Mouse (Mus musculus): ENCODE data around the gene Tesk2. TPM values are rescaled to one million over a fixed set of nuclear protein-coding genes. Genes with fewer than 3 reads are reported as not detected.

Gene Tesk2
- total RNA-seq, 1 experiment from 2014 or later = 5.9 TPM

DNA sequence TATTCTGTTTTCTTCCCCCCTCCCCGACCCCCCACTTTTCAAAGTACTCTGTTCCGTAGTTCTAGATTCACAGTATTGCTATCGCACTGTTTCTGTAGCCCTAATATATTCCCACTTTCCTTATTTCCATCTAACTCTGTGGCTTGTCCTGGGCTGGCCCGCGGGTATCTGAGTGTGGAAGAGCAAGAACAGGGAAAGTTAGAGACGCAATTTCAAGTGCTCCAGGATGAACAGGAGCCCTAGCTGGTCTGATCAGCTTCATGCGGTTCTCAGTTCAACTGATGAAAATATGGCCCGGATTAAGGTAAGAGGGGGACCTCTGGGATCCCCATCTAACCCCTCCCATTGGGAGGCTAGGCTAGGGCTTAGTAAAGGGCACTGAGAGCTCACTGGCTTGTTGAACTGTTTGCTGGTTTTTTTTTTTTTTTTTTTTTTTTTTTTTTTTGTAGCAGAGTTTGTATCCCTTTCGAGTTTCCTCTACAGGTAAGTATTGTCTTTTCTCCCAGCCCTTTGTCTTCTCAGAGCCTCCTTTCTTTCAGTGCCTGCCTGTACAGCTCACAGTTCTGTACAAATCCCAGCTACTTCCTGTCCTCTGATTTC lies 11.9 kb upstream of the Tesk2 start:
- ATAC-seq (replicated peaks; ENCODE audit: insufficient number of reproducible peaks, low FRiP score, low TSS enrichment, poor library complexity, severe bottlenecking) = no peak

DNA sequence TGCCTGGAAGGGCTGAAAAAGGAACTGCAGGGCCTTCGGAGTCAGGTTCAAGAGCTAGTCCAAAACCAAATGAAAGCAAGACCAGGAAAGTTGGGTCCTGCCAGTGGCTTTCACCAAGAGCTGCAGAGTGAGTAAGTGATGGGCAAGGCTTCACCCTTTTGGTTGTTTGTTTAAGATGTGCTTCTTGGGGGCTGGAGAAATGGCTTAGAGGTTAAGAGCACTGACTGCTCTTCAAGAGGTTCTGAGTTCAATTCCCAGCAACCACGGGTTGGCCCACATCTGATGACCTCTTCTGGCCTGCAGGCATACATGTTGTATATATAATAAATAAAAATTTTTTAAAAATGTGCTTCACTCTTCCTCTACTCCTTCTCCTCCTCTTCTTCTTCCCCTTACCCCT lies 10.6 kb upstream of the Tesk2 start:
- ATAC-seq (replicated peaks; ENCODE audit: insufficient number of reproducible peaks, low FRiP score, low TSS enrichment, poor library complexity, severe bottlenecking) = no peak

DNA sequence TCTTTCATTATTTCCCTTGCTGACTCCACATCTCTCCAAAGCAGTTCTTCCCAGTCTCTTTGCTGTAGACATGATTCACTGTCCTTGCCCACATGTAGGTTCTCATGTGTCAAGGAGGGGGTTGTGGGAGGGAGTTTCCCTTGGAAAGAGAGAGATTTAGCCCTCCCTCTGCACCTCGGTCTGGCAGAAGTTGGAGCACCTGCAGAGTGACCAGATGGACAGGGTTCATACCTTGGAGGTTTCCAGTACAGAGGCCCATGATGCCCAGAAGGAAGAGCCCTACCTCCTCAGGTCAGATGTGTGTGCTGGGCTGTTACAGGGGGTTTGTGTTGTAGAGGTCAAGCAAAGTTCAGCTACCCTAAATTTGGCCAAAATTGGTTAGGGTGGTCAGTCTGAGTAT lies 8.2 kb upstream of the Tesk2 start:
- ATAC-seq (replicated peaks; ENCODE audit: insufficient number of reproducible peaks, low FRiP score, low TSS enrichment, poor library complexity, severe bottlenecking) = no peak

DNA sequence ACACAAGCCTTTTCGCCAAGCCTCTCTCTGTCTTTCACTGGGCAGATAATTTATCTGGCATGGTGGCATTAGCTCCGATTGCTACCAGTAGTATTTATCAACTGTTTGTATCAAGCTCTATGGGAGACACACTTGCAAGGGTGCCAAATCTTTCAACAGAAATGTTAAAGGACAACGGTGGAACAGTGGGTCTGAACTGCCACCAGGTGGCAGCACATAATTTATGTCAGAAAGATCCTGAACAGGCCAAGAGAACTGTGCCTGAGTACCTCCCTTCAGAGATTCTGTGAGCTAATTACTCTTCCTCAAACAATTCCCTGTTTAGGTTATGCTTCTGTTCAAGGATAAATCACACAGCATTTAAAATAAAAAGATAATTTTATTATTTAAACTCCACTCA lies 1.4 kb upstream of the Tesk2 start:
- ATAC-seq (replicated peaks; ENCODE audit: insufficient number of reproducible peaks, low FRiP score, low TSS enrichment, poor library complexity, severe bottlenecking) = 0 out of 2 replicates have a peak, but pooled peaks have one; percentile 44

DNA sequence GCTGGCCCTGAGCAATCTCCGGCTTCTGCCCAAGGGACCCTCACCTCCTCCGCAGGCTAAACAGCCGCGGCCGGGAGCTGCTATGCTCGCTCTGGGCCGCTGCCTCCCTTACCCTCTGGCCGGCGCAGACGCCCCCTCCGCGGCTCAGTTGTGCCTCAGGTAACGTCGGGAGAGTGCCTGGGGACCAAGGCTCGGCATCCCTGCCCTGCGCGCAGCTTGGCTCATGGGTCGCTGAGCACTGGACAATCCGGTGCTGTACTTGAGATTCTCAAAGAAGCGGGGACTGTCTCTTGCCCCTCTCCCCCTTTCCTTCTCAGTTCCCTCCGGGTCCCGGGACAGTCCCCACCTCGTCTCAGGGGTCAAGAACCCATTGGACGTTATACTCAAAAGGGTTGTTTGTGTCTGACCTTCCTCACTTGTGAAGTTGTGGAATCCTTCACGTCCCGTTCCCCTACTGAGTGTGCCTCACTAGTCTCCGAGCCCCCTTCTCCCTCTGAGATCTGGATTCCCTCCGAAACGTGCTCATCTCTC lies 415 bp downstream of the Tesk2 start:
- ATAC-seq (replicated peaks; ENCODE audit: insufficient number of reproducible peaks, low FRiP score, low TSS enrichment, poor library complexity, severe bottlenecking) = 0 out of 2 replicates have a peak, but pooled peaks have one; percentile 3

DNA sequence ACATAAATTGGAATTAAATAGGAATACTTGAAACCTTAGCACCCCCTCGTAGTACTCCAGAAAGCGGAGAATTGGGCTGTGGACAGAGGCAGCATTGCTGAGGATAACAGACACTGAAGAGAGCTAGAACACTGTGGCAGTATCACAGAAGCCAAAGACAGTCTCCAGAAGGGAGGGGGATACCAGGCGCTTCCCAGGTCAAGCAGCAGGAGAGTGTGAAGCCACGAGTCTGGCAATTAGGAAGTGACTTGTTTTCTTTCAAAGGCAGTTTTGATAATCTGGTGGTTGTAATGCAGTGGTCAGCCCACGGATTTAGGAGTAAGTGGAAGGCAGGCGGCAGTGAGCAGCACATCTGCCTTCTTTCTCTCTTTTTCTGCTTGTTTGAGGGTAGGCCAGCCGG lies 1.5 kb downstream of the Tesk2 start:
- no peak for ATAC-seq (replicated peaks; ENCODE audit: insufficient number of reproducible peaks, low FRiP score, low TSS enrichment, poor library complexity, severe bottlenecking)

DNA sequence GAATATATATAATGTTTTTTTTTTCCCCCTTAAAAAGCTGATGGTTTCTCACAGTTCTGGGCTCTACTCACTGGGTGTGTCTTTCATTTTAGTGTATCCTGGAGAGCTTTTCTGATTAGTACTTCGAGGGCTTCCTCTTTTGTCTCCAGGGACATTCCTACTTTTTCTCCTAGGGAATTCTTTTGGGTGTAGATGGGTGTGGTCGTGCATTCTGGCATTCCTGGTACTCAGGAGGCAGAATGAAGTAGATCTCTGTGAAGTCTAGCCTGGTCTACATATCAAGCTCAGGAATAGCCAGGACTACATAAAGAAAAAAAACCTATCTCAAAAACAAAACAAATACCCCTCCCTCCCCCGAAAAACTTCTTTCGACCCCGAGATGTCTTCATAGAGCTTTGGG lies 4.7 kb downstream of the Tesk2 start:
- ATAC-seq (replicated peaks; ENCODE audit: insufficient number of reproducible peaks, low FRiP score, low TSS enrichment, poor library complexity, severe bottlenecking) = no peak

DNA sequence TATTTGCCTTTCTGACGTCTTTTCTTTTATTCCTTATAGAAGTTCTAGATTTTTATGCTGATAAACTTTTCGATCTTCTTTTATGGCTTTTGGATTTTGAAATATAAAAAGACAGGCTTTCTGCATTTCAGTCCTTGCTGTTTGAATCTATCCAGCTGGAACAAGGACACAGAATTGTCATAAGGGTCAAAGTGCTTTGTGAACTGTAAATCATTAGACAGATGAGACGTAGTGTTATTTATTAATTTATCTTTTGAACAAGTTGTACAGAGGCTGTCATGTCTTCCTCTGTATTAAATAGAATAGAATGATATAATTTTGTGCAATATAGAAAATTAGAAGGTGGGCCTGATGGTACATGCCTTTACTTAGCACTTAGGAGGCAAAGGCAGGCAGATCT lies 6.7 kb downstream of the Tesk2 start:
- no peak for ATAC-seq (replicated peaks; ENCODE audit: insufficient number of reproducible peaks, low FRiP score, low TSS enrichment, poor library complexity, severe bottlenecking)

DNA sequence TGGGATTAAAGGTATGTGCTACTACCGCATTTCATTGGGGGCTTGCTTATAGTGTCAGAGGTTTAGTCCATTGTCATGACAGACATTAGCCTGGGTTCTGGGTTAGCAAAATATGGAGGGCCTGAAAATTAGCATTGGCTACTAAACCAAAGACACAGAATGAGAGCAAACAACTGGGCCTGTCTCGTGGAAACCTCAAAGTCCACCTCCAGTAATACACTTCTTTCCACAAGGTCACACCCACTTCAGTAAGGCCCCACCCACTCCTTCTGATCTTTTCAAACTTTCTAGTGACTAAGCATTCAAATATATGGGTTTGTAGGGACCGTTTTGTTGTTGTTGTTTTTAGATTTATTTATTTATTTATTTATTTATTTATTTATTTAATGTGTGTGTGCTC lies 8.8 kb downstream of the Tesk2 start:
- ATAC-seq (replicated peaks; ENCODE audit: insufficient number of reproducible peaks, low FRiP score, low TSS enrichment, poor library complexity, severe bottlenecking) = no peak

DNA sequence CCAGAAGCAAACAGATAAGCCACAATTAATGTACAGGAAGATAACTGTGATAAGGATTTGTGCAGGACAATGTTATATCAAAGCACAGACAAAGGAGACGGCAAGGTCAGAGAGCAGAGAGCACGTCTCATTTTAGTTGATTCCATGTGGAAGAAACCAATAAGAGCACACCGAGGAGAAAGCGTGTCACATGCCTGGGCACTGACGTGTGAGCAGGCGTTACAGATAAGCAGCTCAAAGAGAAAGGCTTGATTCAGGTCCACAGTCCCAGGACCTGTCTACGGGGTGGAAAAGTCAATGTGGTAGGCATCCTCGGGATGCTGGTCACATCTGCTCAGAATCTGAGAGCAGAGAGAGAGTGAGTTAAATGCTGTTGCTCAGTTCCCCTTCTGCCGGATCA lies 10.3 kb downstream of the Tesk2 start:
- ATAC-seq (replicated peaks; ENCODE audit: insufficient number of reproducible peaks, low FRiP score, low TSS enrichment, poor library complexity, severe bottlenecking) = no peak

DNA sequence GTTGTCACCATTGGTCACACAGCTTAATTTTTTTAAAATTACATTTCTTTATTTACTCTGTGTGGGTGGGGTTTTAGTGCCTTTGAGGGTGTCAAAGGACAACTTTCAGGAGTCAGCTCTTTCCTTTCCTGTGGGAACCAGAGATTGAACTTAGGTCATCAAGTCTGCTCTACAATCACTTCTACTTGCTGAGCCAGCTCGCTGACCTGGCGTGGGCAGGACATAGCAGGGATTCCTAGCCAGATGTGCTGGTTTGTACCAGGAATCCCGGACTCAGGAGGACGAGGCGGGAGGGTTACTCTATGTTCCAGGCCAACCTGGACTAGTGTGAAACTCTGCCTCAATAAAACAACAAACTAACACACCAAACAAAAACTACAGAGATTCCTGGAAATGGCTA lies 11.6 kb downstream of the Tesk2 start:
- ATAC-seq (replicated peaks; ENCODE audit: insufficient number of reproducible peaks, low FRiP score, low TSS enrichment, poor library complexity, severe bottlenecking) = no peak

DNA sequence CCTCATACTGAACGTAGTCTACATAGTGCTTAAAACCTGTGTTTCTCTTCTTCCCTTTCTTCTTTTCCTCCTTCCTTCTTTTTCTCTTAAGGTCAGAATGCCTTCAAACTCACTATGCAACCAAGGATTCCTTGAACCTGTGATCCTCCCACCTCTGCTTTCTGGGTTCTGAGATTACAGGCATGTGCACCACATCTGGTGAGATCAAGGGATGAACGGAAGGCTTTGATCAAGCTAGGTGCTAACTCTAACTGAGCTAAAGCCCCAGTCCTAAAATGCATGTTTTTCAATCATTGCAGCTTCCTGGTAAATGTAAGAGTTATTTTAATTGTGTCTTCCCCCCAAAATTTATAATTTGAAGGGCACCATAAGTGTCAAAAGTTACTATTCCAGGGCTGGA lies 14.2 kb downstream of the Tesk2 start:
- no peak for ATAC-seq (replicated peaks; ENCODE audit: insufficient number of reproducible peaks, low FRiP score, low TSS enrichment, poor library complexity, severe bottlenecking)

DNA sequence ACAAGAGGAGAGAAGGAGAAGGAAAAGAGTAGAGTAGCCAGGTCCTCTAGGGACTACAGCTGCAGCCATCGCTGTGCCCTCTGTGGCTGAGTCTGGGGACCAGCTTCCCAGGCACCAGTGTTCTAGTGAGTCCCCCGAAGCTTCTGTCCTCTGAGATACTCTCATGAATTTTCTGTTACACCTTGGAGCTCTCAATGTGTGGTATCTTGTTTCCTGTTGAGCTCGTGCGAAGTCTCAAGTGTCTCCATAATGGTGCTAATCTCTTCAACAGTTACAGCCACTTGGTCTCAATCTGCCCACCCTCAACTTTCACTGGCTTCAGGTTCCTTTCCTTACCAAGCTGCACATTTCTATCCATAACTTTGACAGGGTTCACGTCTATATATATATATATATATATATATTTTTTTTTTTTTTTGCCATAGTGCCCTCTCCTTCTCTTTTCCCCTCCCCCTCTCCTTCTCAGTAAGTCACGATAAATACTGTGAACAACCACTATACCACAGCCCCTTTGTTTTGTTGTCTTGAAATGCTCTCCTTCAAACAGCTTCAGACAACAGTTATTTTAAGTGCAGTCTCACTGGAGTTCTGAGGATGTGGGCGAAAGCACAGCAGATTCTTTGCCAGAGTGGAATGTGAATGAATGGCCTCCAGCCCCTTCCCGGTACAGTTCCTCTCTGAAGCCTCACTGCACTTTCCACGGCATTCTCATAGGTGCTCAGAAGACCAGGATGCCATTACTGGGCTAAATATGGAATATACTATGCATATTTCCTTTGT lies 18.4 kb downstream of the Tesk2 start:
- no peak for ATAC-seq (replicated peaks; ENCODE audit: insufficient number of reproducible peaks, low FRiP score, low TSS enrichment, poor library complexity, severe bottlenecking)

DNA sequence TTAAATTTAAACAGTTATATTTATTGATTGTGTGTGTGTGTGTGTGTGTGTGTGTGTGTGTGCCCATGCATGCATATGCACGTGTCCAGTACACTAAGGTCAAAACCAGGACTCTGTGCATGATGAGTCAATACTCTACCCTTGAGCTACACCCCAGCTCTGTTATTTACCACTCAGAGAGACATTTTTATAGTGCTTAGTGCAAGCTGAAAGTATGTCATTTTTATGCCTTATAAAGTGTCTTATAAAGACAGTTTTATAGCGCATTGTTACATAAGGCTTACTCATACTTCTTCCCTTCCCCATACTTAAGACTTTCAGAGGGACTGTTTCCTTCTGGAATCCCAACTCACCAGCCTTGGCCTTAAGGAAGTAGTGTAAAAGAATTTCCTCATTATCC lies 29.0 kb downstream of the Tesk2 start:
- no peak for ATAC-seq (replicated peaks; ENCODE audit: insufficient number of reproducible peaks, low FRiP score, low TSS enrichment, poor library complexity, severe bottlenecking)

DNA sequence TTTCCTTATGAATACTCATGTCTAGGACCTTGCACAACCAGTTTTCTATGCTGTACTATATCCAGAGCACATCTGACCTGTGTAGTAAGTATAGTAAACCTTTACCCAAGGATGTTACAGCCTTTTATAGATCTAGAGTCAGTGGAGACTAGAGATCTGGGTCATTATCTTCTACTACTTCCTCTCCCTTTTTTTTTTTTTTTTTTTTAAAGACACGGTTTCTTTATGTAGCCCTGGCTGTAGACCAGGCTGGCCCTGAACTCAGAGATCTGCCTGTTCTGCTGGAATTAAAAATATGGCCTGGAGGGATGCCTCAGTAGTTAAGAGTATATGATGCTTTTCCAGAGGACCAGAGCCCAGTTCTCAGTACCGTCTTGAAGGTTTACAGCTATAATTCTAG lies 41.2 kb downstream of the Tesk2 start:
- no peak for ATAC-seq (replicated peaks; ENCODE audit: insufficient number of reproducible peaks, low FRiP score, low TSS enrichment, poor library complexity, severe bottlenecking)

DNA sequence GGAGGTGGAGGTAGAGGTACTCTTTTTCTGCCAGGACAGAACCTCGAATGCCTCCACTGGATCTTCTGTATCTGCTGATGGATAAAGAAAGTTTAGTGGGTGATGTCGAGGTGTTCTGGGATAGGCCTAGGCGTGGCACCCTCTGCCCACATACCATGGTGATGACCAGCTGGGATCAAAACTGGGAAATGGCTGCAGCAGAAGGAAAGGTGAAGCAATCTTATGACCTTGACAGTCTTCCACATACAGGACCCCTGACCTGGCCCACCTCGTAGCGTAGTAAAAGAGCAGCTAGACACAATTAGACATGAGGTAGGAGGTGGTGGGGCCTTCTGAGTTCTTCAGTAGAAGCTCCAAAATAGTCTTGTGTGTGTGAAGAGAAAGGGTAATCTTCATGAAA lies 43.3 kb downstream of the Tesk2 start:
- no peak for ATAC-seq (replicated peaks; ENCODE audit: insufficient number of reproducible peaks, low FRiP score, low TSS enrichment, poor library complexity, severe bottlenecking)

DNA sequence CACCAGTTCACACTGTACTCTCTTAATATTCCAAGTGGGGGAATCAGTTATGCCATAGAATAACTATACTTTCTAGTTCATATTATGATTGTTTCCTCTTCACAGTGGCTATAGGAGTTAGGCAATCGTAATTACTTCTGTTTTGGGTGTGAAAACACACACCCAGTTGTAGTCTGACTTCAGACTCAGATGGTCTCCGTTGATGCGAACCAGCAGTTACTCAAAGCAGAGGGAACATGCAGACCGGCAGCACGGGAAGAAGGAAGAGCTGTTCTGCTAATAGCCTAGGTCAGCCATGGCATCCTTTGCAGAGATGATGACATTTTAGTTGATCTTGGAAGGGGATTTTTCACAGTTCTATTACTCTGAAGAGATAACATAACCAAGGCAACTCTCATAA lies 47.8 kb downstream of the Tesk2 start:
- ATAC-seq (replicated peaks; ENCODE audit: insufficient number of reproducible peaks, low FRiP score, low TSS enrichment, poor library complexity, severe bottlenecking) = peak; percentile 80

DNA sequence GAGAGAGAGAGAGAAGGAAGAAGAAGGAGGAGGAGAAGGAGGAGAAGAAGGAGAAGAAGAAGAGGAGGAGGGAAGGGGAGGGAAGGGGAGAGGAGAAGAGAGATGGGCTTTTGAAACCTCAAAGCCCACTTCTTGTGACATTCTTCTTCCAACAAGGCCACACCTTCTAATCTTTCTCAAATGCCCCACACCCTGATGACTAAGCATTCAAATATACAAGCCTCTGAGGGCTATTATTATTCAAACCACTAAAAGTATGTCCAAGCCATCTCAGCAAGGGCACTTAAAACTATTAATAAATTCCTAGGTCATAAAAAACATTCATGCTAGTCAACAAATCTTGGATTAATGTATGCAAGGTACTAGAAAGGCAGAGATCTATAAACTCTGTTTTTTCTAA lies 48.3 kb downstream of the Tesk2 start:
- no peak for ATAC-seq (replicated peaks; ENCODE audit: insufficient number of reproducible peaks, low FRiP score, low TSS enrichment, poor library complexity, severe bottlenecking)

DNA sequence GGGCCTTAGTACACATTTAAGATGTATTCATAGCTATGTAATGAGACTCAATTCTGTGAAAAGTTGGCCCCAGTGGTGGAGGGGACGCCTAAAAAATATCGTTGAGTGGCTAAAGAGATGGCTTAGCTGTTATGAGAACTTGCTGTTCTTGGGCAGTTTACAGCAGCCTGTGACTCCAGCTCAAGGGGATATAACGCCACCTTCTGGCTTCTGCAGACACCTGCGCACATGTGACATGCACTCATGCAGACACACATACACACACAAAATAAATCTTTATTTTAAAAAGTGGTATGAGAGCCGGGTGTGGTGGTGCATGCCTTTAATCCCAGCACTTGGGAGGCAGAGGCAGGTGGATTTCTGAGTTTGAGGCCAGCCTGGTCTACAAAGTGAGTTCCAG lies 55.6 kb downstream of the Tesk2 start:
- no peak for ATAC-seq (replicated peaks; ENCODE audit: insufficient number of reproducible peaks, low FRiP score, low TSS enrichment, poor library complexity, severe bottlenecking)

DNA sequence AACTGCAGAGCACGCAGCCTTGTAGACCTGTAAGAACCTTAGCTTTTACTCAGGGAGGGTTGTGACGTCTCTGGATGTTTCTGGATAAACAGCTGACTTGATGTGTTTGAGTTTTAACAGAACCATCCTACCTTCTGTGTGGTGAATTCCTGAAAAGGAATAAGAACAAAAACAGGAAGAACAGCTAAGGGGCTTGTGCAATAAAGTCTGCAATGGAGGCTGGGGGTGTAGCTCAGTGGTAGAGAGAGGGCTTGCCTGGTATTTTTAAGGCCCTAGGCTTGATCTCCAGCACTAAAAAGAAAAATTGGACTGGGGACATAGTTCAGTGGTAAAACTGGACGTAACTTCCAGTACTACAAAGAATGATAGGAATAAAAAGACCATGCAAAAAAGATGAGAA lies 56.3 kb downstream of the Tesk2 start:
- ATAC-seq (replicated peaks; ENCODE audit: insufficient number of reproducible peaks, low FRiP score, low TSS enrichment, poor library complexity, severe bottlenecking) = no peak
